Mouse (Mus musculus): Measurements from ENCODE around the gene St7.

Gene St7

GRCm38 (mm10) chr6:17887765-17888164 is 195.0 kb downstream of the St7 start:
- DNase-seq (ENCODE audit: inconsistent age in 2 of 2, low spot score in 1 of 2) = no peak

GRCm38 (mm10) chr6:17895562-17895961 is 202.8 kb downstream of the St7 start:
- no peak for DNase-seq (ENCODE audit: inconsistent age in 2 of 2, low spot score in 1 of 2)

- DNase-seq (ENCODE audit: inconsistent age in 2 of 2, low spot score in 1 of 2) = no peak
Observed at GRCm38 (mm10) chr6:17898539-17898938, 205.8 kb downstream of the St7 start.

GRCm38 (mm10) chr6:17903355-17903754 is 210.6 kb downstream of the St7 start:
- no peak for DNase-seq (ENCODE audit: inconsistent age in 2 of 2, low spot score in 1 of 2)

- DNase-seq (ENCODE audit: inconsistent age in 2 of 2, low spot score in 1 of 2) = no peak
Observed at GRCm38 (mm10) chr6:17905776-17906175, 213.0 kb downstream of the St7 start.

GRCm38 (mm10) chr6:17906289-17906688 is 213.6 kb downstream of the St7 start:
- no peak for DNase-seq (ENCODE audit: inconsistent age in 2 of 2, low spot score in 1 of 2)

- no peak for DNase-seq (ENCODE audit: inconsistent age in 2 of 2, low spot score in 1 of 2)
Observed at GRCm38 (mm10) chr6:17912312-17912711, 219.6 kb downstream of the St7 start.

- no peak for DNase-seq (ENCODE audit: inconsistent age in 2 of 2, low spot score in 1 of 2)
Observed at GRCm38 (mm10) chr6:17912825-17913224, 220.1 kb downstream of the St7 start.

GRCm38 (mm10) chr6:17913315-17913714 is 220.6 kb downstream of the St7 start:
- no peak for DNase-seq (ENCODE audit: inconsistent age in 2 of 2, low spot score in 1 of 2)

- DNase-seq (ENCODE audit: inconsistent age in 2 of 2, low spot score in 1 of 2) = no peak
Observed at GRCm38 (mm10) chr6:17914300-17914699, 221.6 kb downstream of the St7 start.

- no peak for DNase-seq (ENCODE audit: inconsistent age in 2 of 2, low spot score in 1 of 2)
Observed at GRCm38 (mm10) chr6:17917233-17917632, 224.5 kb downstream of the St7 start.

- DNase-seq (ENCODE audit: inconsistent age in 2 of 2, low spot score in 1 of 2) = no peak
Observed at GRCm38 (mm10) chr6:17922180-17922579, 229.4 kb downstream of the St7 start.

- DNase-seq (ENCODE audit: inconsistent age in 2 of 2, low spot score in 1 of 2) = no peak
Observed at GRCm38 (mm10) chr6:17922967-17923366, 230.2 kb downstream of the St7 start.

- peak in 1 of 2 experiments; percentile 68 for DNase-seq (ENCODE audit: inconsistent age in 2 of 2, low spot score in 1 of 2)
Observed at GRCm38 (mm10) chr6:17923370-17923769, 230.6 kb downstream of the St7 start.

GRCm38 (mm10) chr6:17923894-17924505 is 231.3 kb downstream of the St7 start:
- no peak for DNase-seq (ENCODE audit: inconsistent age in 2 of 2, low spot score in 1 of 2)

- peak in 1 of 2 experiments; percentile 54 for DNase-seq (ENCODE audit: inconsistent age in 2 of 2, low spot score in 1 of 2)
Observed at GRCm38 (mm10) chr6:17925267-17925666, 232.5 kb downstream of the St7 start.

GRCm38 (mm10) chr6:17927746-17928145 is 235.0 kb downstream of the St7 start:
- DNase-seq (ENCODE audit: inconsistent age in 2 of 2, low spot score in 1 of 2) = no peak

- DNase-seq (ENCODE audit: inconsistent age in 2 of 2, low spot score in 1 of 2) = no peak
Observed at GRCm38 (mm10) chr6:17931187-17931586, 238.5 kb downstream of the St7 start.

GRCm38 (mm10) chr6:17931835-17932234 is 239.1 kb downstream of the St7 start:
- DNase-seq (ENCODE audit: inconsistent age in 2 of 2, low spot score in 1 of 2) = no peak

- DNase-seq (ENCODE audit: inconsistent age in 2 of 2, low spot score in 1 of 2) = no peak
Observed at GRCm38 (mm10) chr6:17932806-17933205, 240.1 kb downstream of the St7 start.

- DNase-seq (ENCODE audit: inconsistent age in 2 of 2, low spot score in 1 of 2) = peak in 1 of 2 experiments; percentile 48
Observed at GRCm38 (mm10) chr6:17938631-17939346, 246.1 kb downstream of the St7 start.

GRCm38 (mm10) chr6:17941916-17942315 is 249.2 kb downstream of the St7 start:
- no peak for DNase-seq (ENCODE audit: inconsistent age in 2 of 2, low spot score in 1 of 2)

- DNase-seq (ENCODE audit: inconsistent age in 2 of 2, low spot score in 1 of 2) = no peak
Observed at GRCm38 (mm10) chr6:17942344-17942743, 249.6 kb downstream of the St7 start.
